Mouse (Mus musculus) ES-E14 (cell line): ENCODE results near the gene Tm9sf2. TPM values are rescaled to one million over a fixed set of nuclear protein-coding genes. Genes with fewer than 3 reads are reported as not detected.
"Not testable (repeated sequence)": the region's sequence is repeated elsewhere in the genome, so short reads cannot be mapped to it uniquely, and the experiment has no call there.

Experiments
- DNase-seq: peaks from one replicate; pipeline ENCODE4 v3.0.0-alpha.2; 2013; ENCODE audit warnings: low read depth, low spot score
- H3K27ac ChIP-seq: 2 replicates; pipeline ENCODE4 v1.5.1; 2012; ENCODE audit warnings: low read depth, mild to moderate bottlenecking, low read length, moderate library complexity, mixed read lengths; ENCODE audit not compliant: poor library complexity, insufficient read depth, severe bottlenecking
- H3K36me3 ChIP-seq: 2 replicates; pipeline ENCODE4 v1.6.1; 2012; ENCODE audit warnings: mild to moderate bottlenecking, low read length, moderate library complexity, mixed read lengths; ENCODE audit not compliant: control insufficient read depth, poor library complexity, insufficient read depth, severe bottlenecking
- H3K4me1 ChIP-seq, 2 experiments: fragments of 150-350 bp in 1 of 2; sonication (generic) in 1 of 2; 2 replicates each; pipeline ENCODE4 v1.6.1; 2012; ENCODE audit warnings: low read length in 2 of 2, mild to moderate bottlenecking in 1 of 2, mixed read lengths in 1 of 2; ENCODE audit not compliant: control insufficient read depth in 2 of 2, insufficient read depth in 2 of 2, poor library complexity in 1 of 2
- H3K4me3 ChIP-seq, 2 experiments: fragments of 150-350 bp in 1 of 2; sonication (generic) in 1 of 2; 2 replicates each; pipeline ENCODE4 v1.5.1; 2012; ENCODE audit warnings: low read length in 2 of 2, low read depth in 1 of 2, mild to moderate bottlenecking in 1 of 2, mixed read lengths in 1 of 2; ENCODE audit not compliant: insufficient read depth in 1 of 2, poor library complexity in 1 of 2, severe bottlenecking in 1 of 2
- H3K9ac ChIP-seq: 2 replicates; pipeline ENCODE4 v1.6.1; 2012; ENCODE audit warnings: low read depth, mild to moderate bottlenecking, low read length, mixed read lengths; ENCODE audit not compliant: poor library complexity, insufficient read depth, severe bottlenecking
- H3K9me3 ChIP-seq: fragments of 150-350 bp; sonication (generic); 2 replicates; pipeline ENCODE4 v1.6.1; 2012; ENCODE audit warnings: low read depth, mild to moderate bottlenecking, low read length; ENCODE audit not compliant: control insufficient read depth, insufficient read depth
- CHD2 ChIP-seq: IDR thresholded peaks from 2 replicates; pipeline ENCODE4 v1.6.1; 2014; ENCODE audit warnings: mild to moderate bottlenecking, low read depth, low read length, inconsistent platforms
- HCFC1 ChIP-seq: IDR thresholded peaks from 2 replicates; pipeline ENCODE4 v1.6.1; 2012; ENCODE audit warnings: low read length, inconsistent platforms, borderline replicate concordance; ENCODE audit not compliant: insufficient read depth
- MAFK ChIP-seq: IDR thresholded peaks from 2 replicates; pipeline ENCODE4 v1.6.1; 2014; ENCODE audit warnings: mild to moderate bottlenecking, low read depth, low read length, inconsistent platforms; ENCODE audit not compliant: insufficient read depth
- ZC3H11A ChIP-seq: IDR thresholded peaks from 2 replicates; pipeline ENCODE4 v1.6.1; 2012; ENCODE audit warnings: low read depth, mild to moderate bottlenecking, inconsistent platforms, low read length, borderline replicate concordance
- ZNF384 ChIP-seq: IDR thresholded peaks from 2 replicates; pipeline ENCODE4 v1.6.1; 2012; ENCODE audit warnings: low read depth, low read length, inconsistent platforms
- in situ Hi-C, 2 experiments: fragments of 600-800 bp; cut with MboI; formaldehyde crosslinking; loops; one replicate each; pipeline ENCODE4 v1.15.1; 2025; ENCODE audit warnings: low sequenced_read_pairs in 2 of 2, inconsistent platforms in 1 of 2; ENCODE audit not compliant: unreplicated experiment in 2 of 2
- total RNA-seq: library from RNA; depleted of rRNA; stranded (reverse); fragments of 300-350 nt; gene quantifications from 2 replicates; pipeline ENCODE4 v1.2.3, GENCODE M21; 2012

Tm9sf2 gene
- total RNA-seq, 1 experiment: 84.1 TPM

DNA sequence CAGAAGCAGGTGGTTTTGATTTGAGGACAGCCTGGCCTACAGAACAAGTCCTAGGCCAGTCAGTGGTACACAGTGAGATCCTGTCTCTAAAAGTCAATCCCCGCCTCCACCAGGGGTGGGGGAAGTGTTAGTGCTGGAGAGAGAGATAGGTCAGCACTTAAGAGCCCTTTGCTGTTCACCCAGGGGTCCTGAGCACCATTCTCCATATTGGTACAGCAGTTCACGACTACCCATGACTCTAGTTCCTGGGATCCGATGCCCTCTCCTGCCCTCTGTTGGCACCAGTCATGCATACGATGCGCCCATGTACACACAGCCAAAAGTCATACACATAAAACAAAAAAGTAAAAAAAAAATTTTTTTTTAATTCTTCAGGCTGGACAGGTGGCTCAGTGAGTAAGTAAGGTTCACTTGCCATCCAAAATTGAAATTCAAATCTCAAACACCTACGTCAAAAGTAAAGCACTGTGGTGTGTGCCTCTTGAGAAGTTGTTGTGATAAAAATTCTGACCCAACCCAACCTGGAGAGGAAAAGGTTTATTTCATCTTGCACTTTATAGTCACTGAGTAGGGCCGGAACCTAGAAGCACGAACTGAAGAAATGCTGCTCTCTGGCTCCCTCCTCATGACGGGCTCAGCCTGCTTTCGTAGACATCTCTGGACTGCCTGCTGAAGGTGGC, 44.3 kb upstream of the Tm9sf2 start:
- Histone ChIP-seq H3K4me3 (no peak overlapping the region), H3K27ac (no peak overlapping the region), H3K36me3 (no peaks in the 10 kb centered on the region), H3K4me1 (peaks cover 0 to 2% of the 10 kb centered on the region in 2 experiments; a peak in 1 of 4 replicates), H3K9me3 (no peaks in the 10 kb centered on the region), H3K9ac (no peak overlapping the region)
- in situ Hi-C loops: loop anchor here (5.0 to 25.0 kb wide), 4 partner anchors 135 to 825 kb away; no protein-coding TSS in a partner anchor
- TF ChIP-seq ZC3H11A (no peak), ZNF384 (no peak)
- DNase-seq: no peak

DNA sequence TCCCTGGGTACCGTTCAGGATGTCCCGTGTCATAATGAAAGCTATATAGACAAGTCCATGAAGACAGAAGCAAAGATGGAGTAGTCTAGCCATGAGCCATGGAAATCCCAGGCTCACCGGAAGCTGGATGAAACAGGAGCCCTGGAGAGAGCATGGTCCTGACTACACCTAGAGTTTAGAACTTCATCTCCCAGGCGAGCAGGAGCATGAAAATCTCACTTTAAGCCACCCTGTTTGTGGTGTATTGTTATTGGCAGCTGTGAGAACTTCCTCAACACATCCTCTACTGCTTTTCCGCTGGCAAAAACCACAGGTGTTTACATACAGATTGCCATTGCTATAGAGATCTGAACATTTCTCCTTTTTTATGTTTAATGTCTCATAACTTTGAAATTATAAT, 43.2 kb upstream of the Tm9sf2 start:
- H3K9me3 ChIP-seq: no peaks in the 10 kb centered on the region
- no peak for TF ChIP-seq HCFC1
- no peak for TF ChIP-seq CHD2
- no peak for TF ChIP-seq ZC3H11A
- TF ChIP-seq ZNF384: no peak
- TF ChIP-seq MAFK: no peak
- no peaks in the 10 kb centered on the region for H3K4me1 ChIP-seq
- in situ Hi-C loops: loop anchor here (5.0 to 25.0 kb wide), 4 partner anchors 136 to 824 kb away; no protein-coding TSS in a partner anchor
- no peaks in the 10 kb centered on the region for H3K36me3 ChIP-seq
- no peak overlapping the region for H3K4me3 ChIP-seq
- DNase-seq: no peak
- H3K27ac ChIP-seq: no peak overlapping the region
- H3K9ac ChIP-seq: no peak overlapping the region

DNA sequence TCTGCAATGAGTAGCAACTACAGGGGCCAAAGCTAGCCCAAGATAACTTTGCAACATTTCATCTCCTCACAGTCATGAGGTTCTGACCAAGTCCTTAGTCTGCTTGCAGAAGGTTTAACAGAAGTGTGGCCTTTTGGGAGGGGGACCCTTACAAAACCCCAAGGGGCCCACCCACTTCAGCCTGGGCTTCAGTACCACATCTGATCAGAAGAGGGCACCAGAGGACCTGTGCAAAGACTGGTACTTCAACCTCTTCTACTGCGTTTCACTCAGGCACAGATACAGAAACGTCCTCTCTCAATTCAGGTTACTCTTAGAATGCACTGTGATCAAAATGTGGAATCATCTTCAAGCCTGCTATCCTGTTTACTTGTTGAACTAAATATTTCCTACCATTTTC, 42.3 kb upstream of the Tm9sf2 start:
- Histone ChIP-seq H3K4me1 (no peaks in the 10 kb centered on the region), H3K36me3 (no peaks in the 10 kb centered on the region), H3K27ac (no peak overlapping the region), H3K4me3 (no peak overlapping the region), H3K9me3 (no peaks in the 10 kb centered on the region), H3K9ac (no peak overlapping the region)
- DNase-seq: peak; percentile 63
- TF ChIP-seq HCFC1: no peak
- no peak for TF ChIP-seq CHD2
- no peak for TF ChIP-seq MAFK
- TF ChIP-seq ZNF384: no peak
- TF ChIP-seq ZC3H11A: no peak
- in situ Hi-C loops: loop anchor here (5.0 to 25.0 kb wide), 4 partner anchors 137 to 823 kb away; no protein-coding TSS in a partner anchor

DNA sequence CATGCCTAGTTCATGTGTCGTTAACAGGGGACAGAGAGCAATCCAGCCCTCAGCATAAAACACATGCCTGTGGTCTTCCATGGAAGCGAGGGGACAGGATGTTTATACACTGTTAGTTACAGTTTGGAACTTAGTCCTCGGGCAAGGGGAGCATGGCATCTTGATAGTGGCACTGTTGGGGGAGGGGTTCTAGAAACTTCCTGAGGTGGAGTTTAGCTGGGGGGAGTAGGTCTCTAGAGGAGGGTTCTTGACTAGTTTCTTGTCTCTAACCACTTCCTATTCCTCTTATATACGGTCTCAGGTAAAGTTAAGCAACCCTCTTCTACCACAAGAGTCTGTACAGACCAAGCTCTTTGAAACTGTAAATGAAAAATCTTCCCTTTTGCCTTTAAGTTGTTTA, 40.6 kb upstream of the Tm9sf2 start:
- in situ Hi-C loops: loop anchor here (10.0 to 25.0 kb wide), 2 partner anchors 201 to 821 kb away; no protein-coding TSS in a partner anchor
- Histone ChIP-seq H3K27ac (no peak overlapping the region), H3K4me1 (no peaks in the 10 kb centered on the region), H3K4me3 (no peak overlapping the region), H3K9me3 (no peaks in the 10 kb centered on the region), H3K36me3 (no peaks in the 10 kb centered on the region), H3K9ac (no peak overlapping the region)
- no peak for TF ChIP-seq MAFK
- no peak for TF ChIP-seq ZNF384
- TF ChIP-seq CHD2: no peak
- no peak for TF ChIP-seq HCFC1
- TF ChIP-seq ZC3H11A: no peak
- DNase-seq: no peak

DNA sequence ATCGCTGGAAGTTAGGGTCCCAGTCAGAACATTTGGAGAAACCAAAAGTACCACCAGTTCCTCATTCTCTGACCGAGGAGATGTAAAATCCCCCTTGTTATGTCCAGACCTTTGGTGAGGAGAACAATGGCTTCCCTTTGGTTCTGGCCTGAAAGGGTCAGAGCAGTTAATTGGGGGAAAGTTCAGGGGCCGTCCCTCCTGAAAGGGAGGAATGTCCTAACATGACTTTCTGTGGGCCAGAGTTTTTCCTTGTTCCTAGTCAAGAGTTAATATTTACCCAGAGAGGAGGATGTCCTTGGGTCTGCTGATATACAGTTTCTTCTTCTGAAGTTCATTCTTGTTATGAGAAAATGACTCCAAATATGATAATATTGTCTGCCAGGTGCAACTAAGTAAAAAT, 38.8 kb upstream of the Tm9sf2 start:
- H3K9me3 ChIP-seq, DNase-seq, H3K9ac ChIP-seq, H3K4me1 ChIP-seq, H3K4me3 ChIP-seq, H3K27ac ChIP-seq, H3K36me3 ChIP-seq: not testable (repeated sequence)
- in situ Hi-C loops: loop anchor here (10.0 to 25.0 kb wide), 2 partner anchors 203 to 819 kb away; no protein-coding TSS in a partner anchor
